Mouse (Mus musculus) CH12.LX (cell line): ENCODE measurements around the gene Letmd1. TPM values are rescaled to one million over a fixed set of nuclear protein-coding genes. Genes with fewer than 3 reads are reported as not detected.

ENCODE experiments used
- DNase-seq: peaks from one replicate; pipeline ENCODE4 v3.0.0-alpha.2; 2013; ENCODE audit errors: extremely low read depth
- H3K27ac ChIP-seq: 2 replicates; pipeline ENCODE4 v1.5.1; 2012; ENCODE audit warnings: low read depth, mild to moderate bottlenecking, control low read depth, moderate library complexity; ENCODE audit not compliant: insufficient read depth
- H3K27me3 ChIP-seq: replicated peaks from 2 replicates; pipeline ENCODE3; 2012; ENCODE audit warnings: inconsistent platforms
- H3K36me3 ChIP-seq, 2 experiments: replicated peaks in 1 of 2; 2 replicates each; pipeline versions ENCODE3 to v1.6.1; 2012; ENCODE audit warnings: inconsistent platforms in 1 of 2, low read length in 1 of 2, mild to moderate bottlenecking in 1 of 2, mixed read lengths in 1 of 2, moderate library complexity in 1 of 2; ENCODE audit not compliant: control insufficient read depth in 1 of 2, insufficient read depth in 1 of 2
- H3K4me1 ChIP-seq, 2 experiments: 2 replicates each; pipeline ENCODE4 v1.6.1; 2012; ENCODE audit warnings: inconsistent platforms in 1 of 2, moderate library complexity in 1 of 2; ENCODE audit not compliant: insufficient read depth in 2 of 2, control insufficient read depth in 1 of 2
- H3K4me2 ChIP-seq: 2 replicates; pipeline ENCODE4 v1.6.1; 2012; ENCODE audit warnings: low read depth, mild to moderate bottlenecking, control low read depth; ENCODE audit not compliant: poor library complexity, insufficient read depth, severe bottlenecking
- H3K4me3 ChIP-seq, 3 experiments: fragments of 150-350 bp in 1 of 3; sonication (generic) in 1 of 3; replicated peaks in 1 of 3; 2 replicates each; pipeline versions ENCODE3 to v1.5.1; 2011 to 2012; ENCODE audit warnings: low read depth in 2 of 3, low read length in 2 of 3, mild to moderate bottlenecking in 2 of 3, moderate library complexity in 2 of 3, control low read depth in 1 of 3, improper control_type of control experiment in 1 of 3, inconsistent platforms in 1 of 3, mixed read lengths in 1 of 3; ENCODE audit not compliant: poor library complexity in 1 of 3
- H3K79me2 ChIP-seq: replicated peaks from 2 replicates; pipeline ENCODE4 v1.6.1; 2012; ENCODE audit warnings: mild to moderate bottlenecking, moderate library complexity; ENCODE audit not compliant: control insufficient read depth, poor library complexity, insufficient read depth, severe bottlenecking; ENCODE audit errors: extremely low read depth
- H3K9ac ChIP-seq: 2 replicates; pipeline ENCODE4 v1.6.1; 2012; ENCODE audit warnings: low read depth, mild to moderate bottlenecking, control low read depth, moderate library complexity; ENCODE audit not compliant: insufficient read depth
- H3K9me3 ChIP-seq: replicated peaks from 2 replicates; pipeline ENCODE3; 2012; ENCODE audit warnings: low read length, inconsistent platforms, mixed read lengths
- BHLHE40 ChIP-seq: IDR thresholded peaks from 2 replicates; pipeline ENCODE4 v1.6.1; 2011; ENCODE audit warnings: mild to moderate bottlenecking, low read depth, low read length, improper control_type of control experiment
- CHD1 ChIP-seq: IDR thresholded peaks from 2 replicates; pipeline ENCODE4 v1.6.1; 2012; ENCODE audit warnings: low read depth, low read length, improper control_type of control experiment, inconsistent platforms
- CHD2 ChIP-seq: IDR thresholded peaks from 2 replicates; pipeline ENCODE4 v1.6.1; 2011; ENCODE audit warnings: low read length, improper control_type of control experiment
- CTCF ChIP-seq, 2 experiments: IDR thresholded peaks in 1 of 2; conservative IDR thresholded peaks in 1 of 2; 2 replicates each; pipeline ENCODE4 v1.5.1; 2011 to 2012; ENCODE audit warnings: low read depth in 2 of 2, low read length in 2 of 2, improper control_type of control experiment in 1 of 2, inconsistent platforms in 1 of 2, mild to moderate bottlenecking in 1 of 2, moderate library complexity in 1 of 2
- E2F4 ChIP-seq: IDR thresholded peaks from 2 replicates; pipeline ENCODE4 v1.6.1; 2011; ENCODE audit warnings: low read depth, low read length, improper control_type of control experiment; ENCODE audit not compliant: insufficient replicate concordance
- ELF1 ChIP-seq: IDR thresholded peaks from 2 replicates; pipeline ENCODE4 v1.6.1; 2014; ENCODE audit warnings: low read depth, mild to moderate bottlenecking, inconsistent platforms, low read length, improper control_type of control experiment
- EP300 ChIP-seq: IDR thresholded peaks from 2 replicates; pipeline ENCODE4 v1.6.1; 2011; ENCODE audit warnings: low read length, improper control_type of control experiment
- ETS1 ChIP-seq: conservative IDR thresholded peaks from 2 replicates; pipeline ENCODE4 v1.6.1; 2012; ENCODE audit warnings: low read depth, mild to moderate bottlenecking, inconsistent platforms, low read length, improper control_type of control experiment, moderate library complexity
- GABPA ChIP-seq: IDR thresholded peaks from 2 replicates; pipeline ENCODE4 v1.6.1; 2012; ENCODE audit warnings: low read depth, low read length, improper control_type of control experiment, inconsistent platforms; ENCODE audit not compliant: insufficient replicate concordance
- HCFC1 ChIP-seq: IDR thresholded peaks from 2 replicates; pipeline ENCODE4 v1.6.1; 2012; ENCODE audit warnings: low read depth, mild to moderate bottlenecking, inconsistent platforms, low read length, improper control_type of control experiment
- IRF4 ChIP-seq: IDR thresholded peaks from 2 replicates; pipeline ENCODE4 v1.6.1; 2014; ENCODE audit warnings: low read depth, mild to moderate bottlenecking, inconsistent platforms, low read length, improper control_type of control experiment
- JUN ChIP-seq: IDR thresholded peaks from 2 replicates; pipeline ENCODE4 v1.6.1; 2011; ENCODE audit warnings: low read depth, mild to moderate bottlenecking, low read length, improper control_type of control experiment, moderate library complexity; ENCODE audit not compliant: insufficient read depth
- JUND ChIP-seq: conservative IDR thresholded peaks from 2 replicates; pipeline ENCODE4 v1.6.1; 2011; ENCODE audit warnings: low read depth, low read length, improper control_type of control experiment
- KAT2A ChIP-seq: IDR thresholded peaks from 2 replicates; pipeline ENCODE4 v1.6.1; 2012; ENCODE audit warnings: low read length, improper control_type of control experiment, inconsistent platforms; ENCODE audit not compliant: insufficient replicate concordance
- MAFK ChIP-seq: IDR thresholded peaks from 2 replicates; pipeline ENCODE4 v1.6.1; 2011; ENCODE audit warnings: low read length, improper control_type of control experiment; ENCODE audit not compliant: insufficient replicate concordance
- MAX ChIP-seq: IDR thresholded peaks from 2 replicates; pipeline ENCODE4 v1.6.1; 2011; ENCODE audit warnings: low read length, improper control_type of control experiment
- MAZ ChIP-seq: IDR thresholded peaks from 2 replicates; pipeline ENCODE4 v1.6.1; 2012; ENCODE audit warnings: low read depth, mild to moderate bottlenecking, inconsistent platforms, low read length, improper control_type of control experiment, moderate library complexity
- MEF2A ChIP-seq: IDR thresholded peaks from 2 replicates; pipeline ENCODE4 v1.6.1; 2014; ENCODE audit warnings: low read depth, mild to moderate bottlenecking, inconsistent platforms, low read length, improper control_type of control experiment, borderline replicate concordance
- MXI1 ChIP-seq: IDR thresholded peaks from 2 replicates; pipeline ENCODE4 v1.6.1; 2011; ENCODE audit warnings: mild to moderate bottlenecking, low read depth, low read length, improper control_type of control experiment
- MYC ChIP-seq: IDR thresholded peaks from 2 replicates; pipeline ENCODE4 v1.6.1; 2011; ENCODE audit warnings: low read depth, mild to moderate bottlenecking, improper control_type of control experiment, low read length
- NELFE ChIP-seq: IDR thresholded peaks from 2 replicates; pipeline ENCODE4 v1.6.1; 2011; ENCODE audit warnings: low read depth, low read length, improper control_type of control experiment
- NRF1 ChIP-seq: IDR thresholded peaks from 2 replicates; pipeline ENCODE4 v1.6.1; 2014; ENCODE audit warnings: low read depth, mild to moderate bottlenecking, inconsistent platforms, low read length, improper control_type of control experiment, moderate library complexity
- PAX5 ChIP-seq: IDR thresholded peaks from 2 replicates; pipeline ENCODE4 v1.6.1; 2012; ENCODE audit warnings: low read length, inconsistent platforms, mixed read lengths
- POLR2A ChIP-seq: IDR thresholded peaks from 2 replicates; pipeline ENCODE4 v1.6.1; 2011; ENCODE audit warnings: low read depth, mild to moderate bottlenecking, improper control_type of control experiment, low read length
- POLR2AphosphoS2 ChIP-seq: IDR thresholded peaks from 2 replicates; pipeline ENCODE4 v1.6.1; 2011; ENCODE audit warnings: low read depth, low read length, improper control_type of control experiment
- RAD21 ChIP-seq: IDR thresholded peaks from 2 replicates; pipeline ENCODE4 v1.6.1; 2011; ENCODE audit warnings: low read depth, mild to moderate bottlenecking, low read length, improper control_type of control experiment, moderate library complexity
- RCOR1 ChIP-seq: conservative IDR thresholded peaks from 2 replicates; pipeline ENCODE4 v1.6.1; 2012; ENCODE audit warnings: low read depth, mild to moderate bottlenecking, inconsistent platforms, low read length, improper control_type of control experiment
- SIN3A ChIP-seq: IDR thresholded peaks from 2 replicates; pipeline ENCODE4 v1.6.1; 2012; ENCODE audit warnings: low read length, improper control_type of control experiment, inconsistent platforms
- SMC3 ChIP-seq: IDR thresholded peaks from 2 replicates; pipeline ENCODE4 v1.6.1; 2011; ENCODE audit warnings: low read depth, low read length, improper control_type of control experiment
- TBP ChIP-seq: conservative IDR thresholded peaks from 2 replicates; pipeline ENCODE4 v1.6.1; 2011; ENCODE audit warnings: low read depth, low read length, improper control_type of control experiment
- TCF12 ChIP-seq: IDR thresholded peaks from 2 replicates; pipeline ENCODE4 v1.6.1; 2014; ENCODE audit warnings: low read depth, mild to moderate bottlenecking, inconsistent platforms, low read length, improper control_type of control experiment
- UBTF ChIP-seq: IDR thresholded peaks from 2 replicates; pipeline ENCODE4 v1.6.1; 2012; ENCODE audit warnings: low read depth, mild to moderate bottlenecking, inconsistent platforms, low read length, improper control_type of control experiment, moderate library complexity
- USF1 ChIP-seq: IDR thresholded peaks from 2 replicates; pipeline ENCODE4 v1.6.1; 2014; ENCODE audit warnings: low read depth, mild to moderate bottlenecking, inconsistent platforms, low read length, improper control_type of control experiment
- USF2 ChIP-seq: conservative IDR thresholded peaks from 2 replicates; pipeline ENCODE4 v1.6.1; 2011; ENCODE audit warnings: low read depth, low read length, improper control_type of control experiment
- ZC3H11A ChIP-seq: IDR thresholded peaks from 2 replicates; pipeline ENCODE4 v1.6.1; 2012; ENCODE audit warnings: low read depth, mild to moderate bottlenecking, inconsistent platforms, low read length, improper control_type of control experiment
- ZMIZ1 ChIP-seq: IDR thresholded peaks from 2 replicates; pipeline ENCODE4 v1.6.1; 2012; ENCODE audit warnings: low read depth, mild to moderate bottlenecking, inconsistent platforms, low read length, improper control_type of control experiment
- ZNF384 ChIP-seq: IDR thresholded peaks from 2 replicates; pipeline ENCODE4 v1.6.1; 2012; ENCODE audit warnings: low read depth, low read length, improper control_type of control experiment, inconsistent platforms
- dilution Hi-C: fragments of 300-500 bp; cut with MboI; formaldehyde crosslinking; loops from 2 replicates; pipeline ENCODE4 v1.14.3; 2020; ENCODE audit warnings: low sequenced_read_pairs; ENCODE audit not compliant: extremely low pct_unique_long_range_greater_than_20kb, extremely low pct_ligation_motif_present
- in situ Hi-C: fragments of 300-500 bp; cut with MboI; formaldehyde crosslinking; loops from 3 replicates; pipeline ENCODE4 v1.14.3; 2019; ENCODE audit warnings: low sequenced_read_pairs, low pct_ligation_motif_present, low pct_unique_long_range_greater_than_20kb, mixed read lengths
- polyA plus RNA-seq: library from polyadenylated mRNA; unstranded; fragments of >175 nt; gene quantifications from 2 replicates; pipeline ENCODE4 v1.2.1, GENCODE M21; 2012; ENCODE audit warnings: low read depth; ENCODE audit not compliant: insufficient read length
- total RNA-seq, 2 experiments: library from RNA; depleted of rRNA; stranded (reverse); fragments of 300-350 nt in 1 of 2; fragments of >200 nt in 1 of 2; gene quantifications; 2 replicates each; pipeline ENCODE4 v1.2.3; 2012 to 2014

Gene Letmd1
- total RNA-seq (2012; rRNA removed): 30.3 and 39.0 TPM in 2 replicates
- total RNA-seq (2014; rRNA removed): 28.5 and 31.4 TPM in 2 replicates
- 44.0 and 51.3 TPM in 2 replicates for polyA plus RNA-seq

GRCm38 (mm10) chr15:100468295-100469188, at the start of gene Letmd1:
Letmd1 (plus strand) TSS chr15:100469023.
- Histone ChIP-seq H3K79me2 (peaks cover 9% of the 10 kb centered on the region; the same call in 1 of the 2 replicates), H3K36me3 (peaks cover 11 to 31% of the 10 kb centered on the region in 2 experiments), H3K9me3 (no peaks in the 10 kb centered on the region), H3K27ac (peak within 1 kb of the TSS; percentile 57), H3K4me3 (peak within 1 kb of the TSS; percentile 80 to 96 (median 87)), H3K4me1 (peaks cover 7 to 30% of the 10 kb centered on the region in 2 experiments; a peak in 2 of 4 replicates), H3K4me2 (peak within 1 kb of the TSS; percentile 86), H3K27me3 (no peaks in the 10 kb centered on the region), H3K9ac (peak within 1 kb of the TSS; percentile 74)
- dilution Hi-C loops (no loop called here), in situ Hi-C loops (no loop called here)
- DNase-seq: peak; percentile 80
- TF ChIP-seq GABPA (no peak), POLR2AphosphoS2 (no peak), CHD1 (no peak), ETS1 (no peak), TBP (0 out of 2 replicates have a peak, but pooled peaks have one; percentile 48), MYC (no peak), USF2 (no peak), USF1 (no peak), MAZ (peak; percentile 34; the same call in 1 of the 2 replicates), EP300 (no peak), JUND (no peak), E2F4 (no peak), MEF2A (peak; percentile 33; the same call in 1 of the 2 replicates), IRF4 (peak; percentile 43), NELFE (peak; percentile 81), MAX (peak; percentile 42; the same call in 1 of the 2 replicates), ELF1 (peak; percentile 88), BHLHE40 (peak; percentile 48), ZNF384 (no peak), RCOR1 (no peak), SMC3 (peak; percentile 52), TCF12 (peak; percentile 78), RAD21 (no peak; the same call in 1 of the 2 replicates), KAT2A (0 out of 2 replicates have a peak, but pooled peaks have one; percentile 75), JUN (no peak), MAFK (no peak), POLR2A (peak; percentile 87), NRF1 (peak; percentile 90), ZMIZ1 (no peak; the same call in 1 of the 2 replicates), MXI1 (peak; percentile 69; the same call in 1 of the 2 replicates), ZC3H11A (no peak), PAX5 (no peak), CHD2 (no peak), SIN3A (peak; percentile 84), CTCF (conservative IDR thresholded peaks at IDR 0.05 in 1 of 2, IDR thresholded peaks at IDR 0.05 in 1 of 2; ENCODE audit: low read depth in 2 of 2, low read length in 2 of 2) (peak; percentile 55 to 86), HCFC1 (peak; percentile 73), UBTF (peak; percentile 71; the same call in 1 of the 2 replicates)
